Mouse (Mus musculus) ES-E14 (cell line): ENCODE measurements around the gene Scfd2. TPM values are rescaled to one million over a fixed set of nuclear protein-coding genes. Genes with fewer than 3 reads are reported as not detected.

Source experiments
- DNase-seq: peaks from one replicate; pipeline ENCODE4 v3.0.0-alpha.2; 2013; ENCODE audit warnings: low read depth, low spot score
- H3K27ac ChIP-seq: 2 replicates; pipeline ENCODE4 v1.5.1; 2012; ENCODE audit warnings: low read depth, mild to moderate bottlenecking, low read length, moderate library complexity, mixed read lengths; ENCODE audit not compliant: poor library complexity, insufficient read depth, severe bottlenecking
- H3K36me3 ChIP-seq: 2 replicates; pipeline ENCODE4 v1.6.1; 2012; ENCODE audit warnings: mild to moderate bottlenecking, low read length, moderate library complexity, mixed read lengths; ENCODE audit not compliant: control insufficient read depth, poor library complexity, insufficient read depth, severe bottlenecking
- H3K4me1 ChIP-seq, 2 experiments: fragments of 150-350 bp in 1 of 2; sonication (generic) in 1 of 2; 2 replicates each; pipeline ENCODE4 v1.6.1; 2012; ENCODE audit warnings: low read length in 2 of 2, mild to moderate bottlenecking in 1 of 2, mixed read lengths in 1 of 2; ENCODE audit not compliant: control insufficient read depth in 2 of 2, insufficient read depth in 2 of 2, poor library complexity in 1 of 2
- H3K4me3 ChIP-seq, 2 experiments: fragments of 150-350 bp in 1 of 2; sonication (generic) in 1 of 2; 2 replicates each; pipeline ENCODE4 v1.5.1; 2012; ENCODE audit warnings: low read length in 2 of 2, low read depth in 1 of 2, mild to moderate bottlenecking in 1 of 2, mixed read lengths in 1 of 2; ENCODE audit not compliant: insufficient read depth in 1 of 2, poor library complexity in 1 of 2, severe bottlenecking in 1 of 2
- H3K9ac ChIP-seq: 2 replicates; pipeline ENCODE4 v1.6.1; 2012; ENCODE audit warnings: low read depth, mild to moderate bottlenecking, low read length, mixed read lengths; ENCODE audit not compliant: poor library complexity, insufficient read depth, severe bottlenecking
- H3K9me3 ChIP-seq: fragments of 150-350 bp; sonication (generic); 2 replicates; pipeline ENCODE4 v1.6.1; 2012; ENCODE audit warnings: low read depth, mild to moderate bottlenecking, low read length; ENCODE audit not compliant: control insufficient read depth, insufficient read depth
- CHD2 ChIP-seq: IDR thresholded peaks from 2 replicates; pipeline ENCODE4 v1.6.1; 2014; ENCODE audit warnings: mild to moderate bottlenecking, low read depth, low read length, inconsistent platforms
- HCFC1 ChIP-seq: IDR thresholded peaks from 2 replicates; pipeline ENCODE4 v1.6.1; 2012; ENCODE audit warnings: low read length, inconsistent platforms, borderline replicate concordance; ENCODE audit not compliant: insufficient read depth
- MAFK ChIP-seq: IDR thresholded peaks from 2 replicates; pipeline ENCODE4 v1.6.1; 2014; ENCODE audit warnings: mild to moderate bottlenecking, low read depth, low read length, inconsistent platforms; ENCODE audit not compliant: insufficient read depth
- ZC3H11A ChIP-seq: IDR thresholded peaks from 2 replicates; pipeline ENCODE4 v1.6.1; 2012; ENCODE audit warnings: low read depth, mild to moderate bottlenecking, inconsistent platforms, low read length, borderline replicate concordance
- ZNF384 ChIP-seq: IDR thresholded peaks from 2 replicates; pipeline ENCODE4 v1.6.1; 2012; ENCODE audit warnings: low read depth, low read length, inconsistent platforms
- in situ Hi-C, 2 experiments: fragments of 600-800 bp; cut with MboI; formaldehyde crosslinking; loops; one replicate each; pipeline ENCODE4 v1.15.1; 2025; ENCODE audit warnings: low sequenced_read_pairs in 2 of 2, inconsistent platforms in 1 of 2; ENCODE audit not compliant: unreplicated experiment in 2 of 2
- total RNA-seq: library from RNA; depleted of rRNA; stranded (reverse); fragments of 300-350 nt; gene quantifications from 2 replicates; pipeline ENCODE4 v1.2.3, GENCODE M21; 2012

Scfd2 gene
- total RNA-seq, 1 experiment = 25.8 TPM

DNA sequence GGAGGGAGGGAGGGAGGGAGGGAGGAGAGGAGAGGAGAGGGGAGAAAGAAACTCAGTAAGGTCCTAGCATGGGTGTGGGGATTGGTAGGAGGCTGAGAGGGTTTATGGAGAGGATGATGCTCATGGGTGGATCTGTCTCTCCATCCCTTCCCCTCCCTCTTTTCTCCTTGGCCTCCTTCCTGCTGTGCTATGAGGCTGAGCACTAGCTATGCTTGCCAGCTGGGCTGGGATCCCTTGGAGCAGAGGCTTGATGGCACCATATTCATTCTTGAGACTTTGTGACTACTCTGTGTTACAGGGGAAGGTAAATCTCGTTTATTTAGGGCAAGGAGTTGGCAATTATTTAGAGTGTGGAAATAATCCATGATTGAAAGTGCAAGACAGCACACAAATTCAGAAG is 302.6 kb downstream of the Scfd2 start:
- in situ Hi-C loops = no loop called here
- Histone ChIP-seq H3K4me3 (no peak overlapping the region), H3K9me3 (no peaks in the 10 kb centered on the region), H3K27ac (no peak overlapping the region), H3K4me1 (no peaks in the 10 kb centered on the region), H3K9ac (no peak overlapping the region), H3K36me3 (no peaks in the 10 kb centered on the region)
- TF ChIP-seq ZC3H11A (no peak), CHD2 (no peak), HCFC1 (no peak), MAFK (no peak), ZNF384 (no peak)
- no peak for DNase-seq

DNA sequence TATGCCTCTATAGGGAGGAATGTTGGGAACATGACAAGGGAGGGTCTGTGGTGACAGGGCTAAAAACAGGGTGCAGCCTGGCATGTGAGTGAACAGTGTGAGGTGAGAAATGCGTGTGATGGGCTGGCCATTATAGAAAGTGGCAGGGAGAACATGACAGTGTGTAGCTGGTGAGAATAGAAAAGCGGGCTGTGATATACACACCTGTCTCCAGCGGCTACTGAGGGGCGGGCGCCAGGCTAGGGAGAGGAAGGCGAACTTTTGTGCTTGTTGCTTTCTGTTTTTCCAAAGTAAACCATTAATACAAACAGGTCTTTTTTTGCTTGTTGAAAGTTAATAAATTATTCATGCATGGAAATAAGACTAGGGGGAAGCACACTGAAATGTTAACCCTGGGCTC is 304.2 kb downstream of the Scfd2 start:
- H3K36me3 ChIP-seq = no peaks in the 10 kb centered on the region
- no peaks in the 10 kb centered on the region for H3K9me3 ChIP-seq
- in situ Hi-C loops = no loop called here
- TF ChIP-seq MAFK (no peak), ZC3H11A (no peak), HCFC1 (no peak), CHD2 (no peak), ZNF384 (no peak)
- no peaks in the 10 kb centered on the region for H3K4me1 ChIP-seq
- no peak for DNase-seq
- H3K27ac ChIP-seq = no peak overlapping the region
- no peak overlapping the region for H3K4me3 ChIP-seq
- no peak overlapping the region for H3K9ac ChIP-seq

DNA sequence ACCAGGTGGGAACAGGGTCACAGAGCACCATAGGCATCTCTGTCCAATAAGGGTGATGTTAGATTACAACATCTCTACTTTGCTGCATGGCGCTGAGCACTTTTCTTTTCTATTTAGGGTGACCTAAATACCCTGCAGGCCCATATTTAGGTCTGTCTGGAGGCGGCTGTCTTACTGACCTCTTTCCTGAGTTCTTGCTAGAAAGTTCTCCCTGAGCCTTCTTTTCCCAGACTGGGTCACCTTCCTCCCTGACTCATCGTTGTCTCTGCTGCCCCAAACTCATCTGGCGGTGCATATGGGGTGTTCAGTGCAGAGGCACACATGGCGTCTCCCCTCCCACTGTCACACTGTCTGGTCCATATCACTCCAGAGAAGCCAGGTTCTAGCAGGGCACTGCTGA is 305.4 kb downstream of the Scfd2 start:
- Histone ChIP-seq H3K4me1 (no peaks in the 10 kb centered on the region), H3K9me3 (no peaks in the 10 kb centered on the region), H3K27ac (no peak overlapping the region), H3K9ac (no peak overlapping the region), H3K36me3 (no peaks in the 10 kb centered on the region), H3K4me3 (no peak overlapping the region)
- TF ChIP-seq CHD2 (no peak), ZC3H11A (no peak), HCFC1 (no peak), ZNF384 (no peak)
- no peak for DNase-seq
- in situ Hi-C loops = no loop called here

DNA sequence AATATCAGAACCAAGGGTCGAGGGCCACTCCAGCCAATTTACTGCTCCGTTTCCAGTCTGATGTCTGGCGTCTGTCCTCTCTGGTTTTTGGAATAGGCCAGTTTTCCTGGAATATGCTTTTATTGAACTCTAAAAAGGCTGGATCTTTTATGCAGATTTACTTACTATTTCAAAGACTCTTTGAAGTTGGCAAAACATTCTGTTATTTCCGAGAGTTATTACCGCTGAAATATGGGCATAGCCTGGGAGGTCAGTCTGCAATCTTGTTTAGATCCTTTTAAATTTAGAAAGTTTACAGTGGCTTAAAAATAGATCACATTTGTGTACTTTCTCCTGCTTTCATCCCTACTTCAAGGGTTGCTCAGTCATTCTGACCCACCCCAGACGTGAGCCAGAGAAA is 307.1 kb downstream of the Scfd2 start:
- in situ Hi-C loops = no loop called here
- Histone ChIP-seq H3K4me1 (no peaks in the 10 kb centered on the region), H3K9me3 (no peaks in the 10 kb centered on the region), H3K36me3 (no peaks in the 10 kb centered on the region), H3K27ac (no peak overlapping the region), H3K4me3 (no peak overlapping the region), H3K9ac (no peak overlapping the region)
- no peak for DNase-seq
- no peak for TF ChIP-seq CHD2
- TF ChIP-seq MAFK = no peak
- no peak for TF ChIP-seq ZC3H11A
- no peak for TF ChIP-seq ZNF384
- TF ChIP-seq HCFC1 = no peak

DNA sequence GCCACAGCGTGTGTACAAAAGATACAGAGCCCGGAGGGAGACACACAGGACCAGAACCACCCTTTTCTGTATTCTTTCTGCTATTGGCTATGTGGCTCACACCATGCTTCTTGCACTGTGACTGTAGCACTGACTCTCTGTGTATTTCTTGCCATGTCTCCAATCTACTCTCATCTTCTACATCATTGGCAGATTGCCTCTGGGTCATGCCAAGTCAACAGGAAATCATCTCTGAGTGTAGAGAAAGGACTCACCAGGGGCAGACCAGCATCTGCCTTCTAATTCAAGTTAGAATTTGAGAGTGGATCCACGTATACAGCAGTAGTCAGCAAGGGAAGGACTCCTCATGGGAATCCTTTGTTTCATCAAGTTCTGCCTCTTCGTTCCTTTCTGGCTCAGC is 308.9 kb downstream of the Scfd2 start:
- Histone ChIP-seq H3K27ac (no peak overlapping the region), H3K4me1 (no peaks in the 10 kb centered on the region), H3K36me3 (no peaks in the 10 kb centered on the region), H3K4me3 (no peak overlapping the region), H3K9ac (no peak overlapping the region), H3K9me3 (no peaks in the 10 kb centered on the region)
- in situ Hi-C loops = no loop called here
- TF ChIP-seq ZC3H11A (no peak), HCFC1 (no peak), MAFK (no peak), CHD2 (no peak), ZNF384 (no peak)
- DNase-seq = no peak
